Mouse (Mus musculus) retina, embryonic 14.5 days (tissue): ENCODE measurements around the gene Pgls.

Source experiments
- DNase-seq: peaks from one replicate; pipeline ENCODE4 v3.0.0-alpha.2; 2015; ENCODE audit warnings: low spot score

The Pgls gene

DNA sequence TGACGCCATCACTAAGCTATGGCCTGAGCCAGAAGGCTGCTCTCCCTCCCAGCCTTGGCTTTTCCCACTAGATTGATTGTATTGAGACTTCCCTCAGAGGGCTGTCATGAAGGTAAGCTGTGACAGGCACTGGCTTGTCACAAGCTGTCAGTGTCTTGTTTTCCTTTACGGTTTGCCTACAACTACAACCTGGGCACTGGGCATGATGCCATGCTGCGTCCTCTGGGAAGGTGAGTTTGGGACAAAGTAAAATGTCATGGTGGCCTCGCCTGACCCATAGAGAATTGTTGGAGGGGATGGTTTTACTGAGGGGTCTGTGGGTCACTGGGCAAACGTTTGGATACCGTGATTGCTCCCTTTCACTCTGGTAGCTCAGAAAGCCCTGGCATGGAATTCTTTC, 46.3 kb downstream of the Pgls start:
- no peak for DNase-seq

DNA sequence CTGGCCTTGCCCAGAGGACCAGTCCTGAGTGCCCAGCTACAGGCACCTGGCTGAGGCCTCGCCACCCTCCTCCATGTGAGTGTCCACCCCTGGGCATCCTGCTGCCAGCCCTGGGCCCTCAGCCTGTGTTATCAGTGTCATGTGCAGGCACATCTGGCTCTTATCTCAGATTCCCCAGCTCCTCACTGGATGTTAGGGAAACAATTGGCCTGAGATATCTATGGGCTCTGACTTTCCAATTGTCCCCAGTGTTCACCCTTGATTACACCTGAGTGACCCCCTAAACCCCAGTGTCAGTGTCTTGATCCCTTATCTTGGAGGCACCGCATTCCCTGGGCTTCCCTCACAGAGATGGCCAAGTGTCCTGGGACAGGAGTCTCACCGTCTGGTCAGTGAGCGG, 47.3 kb downstream of the Pgls start:
- no peak for DNase-seq

DNA sequence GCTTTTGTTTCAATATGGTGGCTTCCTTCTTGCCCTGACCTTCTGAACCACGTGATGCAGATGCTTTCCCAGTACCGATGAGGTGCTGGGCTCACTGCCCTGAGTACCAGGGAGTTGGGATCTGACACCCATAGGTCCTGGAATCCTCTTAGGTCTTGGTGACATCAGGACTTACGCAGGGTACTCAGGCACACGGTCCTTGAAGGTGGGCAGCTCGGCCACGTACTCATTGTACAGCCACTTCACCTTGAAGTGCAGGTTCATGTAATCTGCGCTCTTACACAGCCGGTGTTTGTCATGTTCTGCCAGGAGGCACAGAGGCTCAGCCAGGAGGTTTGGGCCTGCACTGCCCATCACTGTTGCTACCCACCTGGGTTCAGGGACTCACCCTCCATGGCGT, 53.5 kb downstream of the Pgls start:
- no peak for DNase-seq
